Mouse (Mus musculus) MN1 (cell line): ENCODE measurements around the gene Pias3.
"Not testable (repeated sequence)": the region's sequence is repeated elsewhere in the genome, so short reads cannot be mapped to it uniquely, and the experiment has no call there.

ENCODE experiments used
- DNase-seq: peaks from one replicate; pipeline ENCODE4 v3.0.0-alpha.2; 2016; ENCODE audit warnings: low spot score

Pias3 gene

GRCm38 (mm10) chr3:96684822-96685156, 11.4 kb upstream of the Pias3 start:
- no peak for DNase-seq

GRCm38 (mm10) chr3:96686057-96686456, 10.1 kb upstream of the Pias3 start:
- DNase-seq = not testable (repeated sequence)

- no peak for DNase-seq
Measured at GRCm38 (mm10) chr3:96688854-96689253, 7.3 kb upstream of the Pias3 start.

GRCm38 (mm10) chr3:96690298-96690697, 5.9 kb upstream of the Pias3 start:
- no peak for DNase-seq

GRCm38 (mm10) chr3:96692506-96692905, 3.7 kb upstream of the Pias3 start:
- peak; percentile 28 for DNase-seq

GRCm38 (mm10) chr3:96693579-96693978, 2.6 kb upstream of the Pias3 start:
- DNase-seq = no peak

- DNase-seq = peak; percentile 94
Measured at GRCm38 (mm10) chr3:96696766-96697732, 865 bp downstream of the Pias3 start.

GRCm38 (mm10) chr3:96698993-96699690, 3.0 kb downstream of the Pias3 start:
- DNase-seq = no peak

- peak; percentile 29 for DNase-seq
Measured at GRCm38 (mm10) chr3:96700376-96700775, 4.2 kb downstream of the Pias3 start.

GRCm38 (mm10) chr3:96701003-96701402, 4.8 kb downstream of the Pias3 start:
- DNase-seq = no peak

- no peak for DNase-seq
Measured at GRCm38 (mm10) chr3:96704778-96705177, 8.6 kb downstream of the Pias3 start.

GRCm38 (mm10) chr3:96706217-96706616, 10.0 kb downstream of the Pias3 start:
- DNase-seq = no peak

GRCm38 (mm10) chr3:96706984-96707383, 10.8 kb downstream of the Pias3 start:
- no peak for DNase-seq

- DNase-seq = peak; percentile 85
Measured at GRCm38 (mm10) chr3:96707903-96708683, 11.9 kb downstream of the Pias3 start, which contains the start of gene Nudt17. TSS of gene Nudt17 (minus strand) at chr3:96708562.

GRCm38 (mm10) chr3:96708684-96709064, 12.5 kb downstream of the Pias3 start:
- no peak for DNase-seq

- no peak for DNase-seq
Measured at GRCm38 (mm10) chr3:96714286-96714685, 18.1 kb downstream of the Pias3 start.

GRCm38 (mm10) chr3:96715854-96716253, 19.7 kb downstream of the Pias3 start:
- DNase-seq = no peak

GRCm38 (mm10) chr3:96719173-96719572, 23.0 kb downstream of the Pias3 start:
- DNase-seq = peak; percentile 23

GRCm38 (mm10) chr3:96727343-96727827, 31.2 kb downstream of the Pias3 start, which contains the start of the genes Polr3c and Rnf115:
TSS of gene Polr3c (minus strand) at chr3:96727628.
TSS of gene Rnf115 (plus strand) at chr3:96727664.
- peak; percentile 97 for DNase-seq

GRCm38 (mm10) chr3:96727828-96728633, 31.8 kb downstream of the Pias3 start:
- DNase-seq = peak; percentile 52
